8 mouse cellular contexts compared by ENCODE assay signal in genomic region chr19:60579771-60580581, GRCm38 (mm10). TPM values are rescaled to one million over a fixed set of nuclear protein-coding genes. Genes with fewer than 3 reads are reported as not detected.
DNase-seq lines count a peak whose midpoint lies in the region; ATAC-seq and TF ChIP-seq lines count a peak whose summit lies in the region.

No protein-coding gene starts in this region.

- peak; percentile 44 for ATAC-seq in hindbrain, postnatal 0 days
- 0 out of 2 replicates have a peak, but pooled peaks have one; percentile 8 for ATAC-seq in limb, embryonic 15.5 days (ENCODE audit: insufficient number of reproducible peaks, low FRiP score, low TSS enrichment, low read depth)
- ATAC-seq in midbrain, embryonic 14.5 days (ENCODE audit: low FRiP score, low TSS enrichment), result peak; percentile 59

- no peaks in the 10 kb centered on the region for H3K36me3 ChIP-seq in testis, adult 2 months (ENCODE audit: control insufficient read depth, insufficient read depth, low read length)
- H3K36me3 ChIP-seq in hindbrain, postnatal 0 days (ENCODE audit: insufficient read depth, low read length), result no peaks in the 10 kb centered on the region
- 0 out of 2 replicates have a peak, but pooled peaks cover 3% of the 10 kb centered on the region for H3K36me3 ChIP-seq in limb, embryonic 15.5 days
- H3K36me3 ChIP-seq in midbrain, embryonic 14.5 days (ENCODE audit: control insufficient read depth, insufficient read depth, low read length), result no peaks in the 10 kb centered on the region
- no peaks in the 10 kb centered on the region for H3K36me3 ChIP-seq in splenic B cell, adult 2 months (ENCODE audit: control insufficient read depth, insufficient read depth, low read length, poor library complexity, severe bottlenecking)

- TF ChIP-seq CTCF in testis, adult 2 months (IDR thresholded peaks at IDR 0.05; ENCODE audit: control insufficient read depth, insufficient read depth, insufficient replicate concordance, low read depth, low read length), result no peak
- TF ChIP-seq CTCF in hindbrain, postnatal 0 days (IDR thresholded peaks at IDR 0.05; ENCODE audit: low read depth), result no peak

- peak overlapping the region; percentile 93 for H3K4me3 ChIP-seq in testis, adult 2 months (ENCODE audit: control insufficient read depth, low read depth, low read length)
- H3K4me3 ChIP-seq in hindbrain, postnatal 0 days (ENCODE audit: low read length), result peak overlapping the region; percentile 88
- H3K4me3 ChIP-seq in limb, embryonic 15.5 days, result peak overlapping the region; percentile 96
- H3K4me3 ChIP-seq in midbrain, embryonic 14.5 days (replicated peaks; ENCODE audit: low read depth, low read length), result peak overlapping the region; percentile 94

- H3K9ac ChIP-seq in hindbrain, postnatal 0 days (replicated peaks; ENCODE audit: low read length), result peak overlapping the region; percentile 88
- peak overlapping the region; percentile 92 for H3K9ac ChIP-seq in limb, embryonic 15.5 days
- H3K9ac ChIP-seq in midbrain, embryonic 14.5 days (replicated peaks; ENCODE audit: low read length), result peak overlapping the region; percentile 97

- no peaks in the 10 kb centered on the region for H3K27me3 ChIP-seq in testis, adult 2 months (ENCODE audit: control insufficient read depth, insufficient read depth, low read length)
- no peaks in the 10 kb centered on the region for H3K27me3 ChIP-seq in hindbrain, postnatal 0 days (ENCODE audit: insufficient read depth, low read length)
- H3K27me3 ChIP-seq in limb, embryonic 15.5 days, result no peaks in the 10 kb centered on the region
- no peaks in the 10 kb centered on the region for H3K27me3 ChIP-seq in midbrain, embryonic 14.5 days (ENCODE audit: control insufficient read depth, insufficient read depth, low read length)
- no peaks in the 10 kb centered on the region for H3K27me3 ChIP-seq in splenic B cell, adult 2 months (ENCODE audit: control insufficient read depth, insufficient read depth, low read length, poor library complexity, severe bottlenecking)

- peak; percentile 29; the same call in 1 of the 2 replicates for TF ChIP-seq POLR2A in testis, adult 2 months (IDR thresholded peaks at IDR 0.05; ENCODE audit: control insufficient read depth, low read depth, low read length)

- DNase-seq in testis, postnatal 10 days (ENCODE audit: low spot score), result no peak
- DNase-seq in c-Kit-positive CD71-negative TER-119-negative erythroid progenitor cells, embryonic 14.5 days (ENCODE audit: low read depth), result peak; percentile 28
- DNase-seq in forelimb bud, embryonic 11.5 days (ENCODE audit: low read depth, low spot score), result peak; percentile 53
- DNase-seq in hindbrain, postnatal 0 days (ENCODE audit: low spot score), result peak; percentile 51
- peak; percentile 67 for DNase-seq in midbrain, embryonic 14.5 days
- peak; percentile 53 for DNase-seq in splenic B cell, adult 2 months (ENCODE audit: low read depth, low spot score)

- peak overlapping the region; percentile 86 for H3K27ac ChIP-seq in testis, adult 2 months (ENCODE audit: control insufficient read depth, insufficient read depth, low read depth, low read length)
- H3K27ac ChIP-seq in hindbrain, postnatal 0 days, result peak overlapping the region; percentile 85
- H3K27ac ChIP-seq in limb, embryonic 15.5 days, result peak overlapping the region; percentile 90
- H3K27ac ChIP-seq in midbrain, embryonic 14.5 days (replicated peaks; ENCODE audit: low read depth, low read length), result peak overlapping the region; percentile 92

- 1% methylated on average over 34 of the region's 34 CpGs for WGBS in hindbrain, postnatal 0 days
- under 1% methylated on average over 32 of the region's 34 CpGs for WGBS in limb, embryonic 15.5 days
- under 1% methylated on average over 34 of the region's 34 CpGs for WGBS in midbrain, embryonic 14.5 days

- peaks cover 2% of the 10 kb centered on the region; the same call in 1 of the 2 replicates for H3K4me1 ChIP-seq in testis, adult 2 months (ENCODE audit: control insufficient read depth, insufficient read depth, low read length)
- H3K4me1 ChIP-seq in hindbrain, postnatal 0 days (ENCODE audit: insufficient read depth, low read length), result 0 out of 2 replicates have a peak, but pooled peaks cover 7% of the 10 kb centered on the region
- peaks cover 14% of the 10 kb centered on the region for H3K4me1 ChIP-seq in limb, embryonic 15.5 days
- H3K4me1 ChIP-seq in midbrain, embryonic 14.5 days (ENCODE audit: control insufficient read depth, insufficient read depth, low read length), result peaks cover 39% of the 10 kb centered on the region

- H3K4me2 ChIP-seq in hindbrain, postnatal 0 days (ENCODE audit: low read depth, low read length), result peak overlapping the region; percentile 75
- peak overlapping the region; percentile 53 for H3K4me2 ChIP-seq in limb, embryonic 15.5 days
- H3K4me2 ChIP-seq in midbrain, embryonic 14.5 days (ENCODE audit: low read length), result peak overlapping the region; percentile 90

- H3K9me3 ChIP-seq in hindbrain, postnatal 0 days (ENCODE audit: low read length), result no peaks in the 10 kb centered on the region
- no peaks in the 10 kb centered on the region for H3K9me3 ChIP-seq in limb, embryonic 15.5 days
- no peaks in the 10 kb centered on the region for H3K9me3 ChIP-seq in midbrain, embryonic 14.5 days (ENCODE audit: control insufficient read depth, low read length)

RNA-seq across cellular contexts. Expression of gene Cacul1, which starts 0.8 kb away (rescaled TPM):
- polyA plus RNA-seq in testis, adult 2 months (2012; rRNA removed), result 84.8 and 94.2 TPM in 2 replicates
- 46.0 and 48.8 TPM in 2 replicates for total RNA-seq in hindbrain, postnatal 0 days (2014; rRNA removed)
- polyA plus RNA-seq in hindbrain, postnatal 0 days (2015; fragmentation: Nextera tagmentation; extraction: Ambion mirVana), result 14.8 and 14.9 TPM in 2 replicates
- 17.6 and 18.6 TPM in 2 replicates for polyA plus RNA-seq in limb, embryonic 15.5 days (2015; fragmentation: Nextera tagmentation; extraction: Ambion mirVana)
- polyA plus RNA-seq in midbrain, embryonic 14.5 days (2014; fragmentation: Nextera tagmentation; extraction: Ambion mirVana), result 20.3 and 27.5 TPM in 2 replicates

Comparison
In these comparisons a context has a peak if more than half of its experiments do, and no peak if none do; other contexts are left out.
1. ATAC-seq: peak in every context shown above with its lines; median percentile 59 in midbrain, embryonic 14.5 days; 44 in hindbrain, postnatal 0 days; 8 in limb, embryonic 15.5 days.